Mouse (Mus musculus) right cerebral cortex, postnatal 14 days (tissue): ENCODE results near the gene 2610507B11Rik.
"Not testable (repeated sequence)": the region's sequence is repeated elsewhere in the genome, so short reads cannot be mapped to it uniquely, and the experiment has no call there.

Source experiments
- DNase-seq: peaks from one replicate; pipeline ENCODE4 v3.0.0; 2022

2610507B11Rik gene

DNA sequence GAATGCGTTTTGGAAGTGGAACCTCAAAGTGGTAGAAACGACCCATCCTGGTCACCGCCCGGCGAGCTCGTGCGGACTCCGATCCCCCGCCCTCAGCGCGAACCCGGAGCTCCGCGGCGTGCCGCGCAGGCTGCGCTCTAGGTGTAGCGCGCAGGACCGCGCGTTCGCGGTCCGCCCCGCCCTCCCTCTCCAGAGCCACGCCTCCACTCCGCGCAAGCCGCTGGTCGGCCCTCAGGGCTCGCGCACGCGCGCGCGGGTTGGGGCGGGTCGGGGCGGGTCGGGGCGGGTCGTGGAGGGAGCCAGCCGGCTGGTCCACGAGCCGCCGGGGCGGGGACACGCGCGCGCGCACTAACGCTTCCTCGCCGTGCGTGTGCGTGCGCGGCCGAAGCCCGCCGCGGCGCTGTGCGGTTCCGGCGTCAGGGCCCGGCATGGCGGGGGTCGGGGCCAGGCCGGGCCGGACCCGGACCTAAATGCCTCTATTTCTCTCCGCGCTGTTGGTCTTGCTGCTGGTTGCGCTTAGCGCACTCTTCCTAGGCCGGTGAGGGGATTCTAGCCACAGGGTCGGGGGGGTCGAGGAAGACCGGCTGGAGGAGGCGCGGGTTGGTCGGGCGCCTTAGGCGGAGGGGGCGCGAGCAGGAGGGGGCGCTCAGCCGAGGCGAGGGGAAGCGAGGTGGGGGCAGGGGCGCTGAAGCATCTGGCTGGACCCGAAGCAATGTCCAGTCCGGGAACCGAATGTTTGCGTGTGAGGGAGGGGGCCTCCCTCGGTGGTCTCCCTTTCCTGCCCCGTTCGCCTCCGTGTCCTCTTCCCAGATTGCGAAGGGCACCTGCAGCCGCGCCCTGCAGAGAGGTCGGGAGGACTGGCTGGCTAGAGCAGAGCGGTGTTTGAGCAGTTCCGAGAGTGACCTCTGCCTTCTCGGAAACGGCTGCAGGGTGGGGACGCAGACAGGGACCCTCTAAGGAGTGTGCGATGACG, at the start of gene 2610507B11Rik:
Gene 2610507B11Rik (plus strand): TSS at position 373 of the 973 bp plus-strand sequence.
- peak; percentile 93 for DNase-seq

DNA sequence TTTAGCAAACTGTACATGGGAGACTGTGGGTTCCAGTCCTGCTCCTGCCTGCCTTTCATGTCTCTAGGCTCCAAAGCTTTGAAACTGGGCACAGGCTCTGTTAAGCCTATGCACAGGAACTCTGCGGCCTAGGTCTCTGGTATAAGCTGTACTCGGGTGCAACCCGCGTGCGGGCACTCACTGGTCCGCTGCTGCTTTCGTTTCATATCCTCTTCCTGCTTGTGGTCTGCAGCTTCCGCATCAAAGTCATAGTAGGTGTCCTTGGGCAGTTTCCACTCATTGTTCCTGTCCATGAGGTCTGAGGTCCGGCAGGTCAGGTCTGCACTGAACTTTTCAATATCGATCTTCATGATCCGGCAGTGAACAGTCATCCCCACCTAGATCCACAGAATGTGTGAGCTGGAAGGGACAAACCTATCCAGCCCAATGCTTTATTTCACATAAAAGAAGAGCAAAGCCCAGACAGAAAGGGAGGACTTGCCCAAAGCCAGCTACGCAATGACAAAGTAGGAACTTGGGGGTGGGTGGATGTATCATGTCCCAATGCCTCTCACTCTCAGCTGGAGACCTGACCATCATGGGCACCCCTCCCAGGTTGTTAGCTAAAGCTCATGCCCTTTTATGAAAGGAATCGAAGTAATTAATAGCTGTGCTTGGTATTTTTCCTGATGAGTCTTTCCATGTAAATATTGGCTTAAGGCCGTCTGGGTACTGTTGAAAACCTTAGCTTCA, 48.3 kb upstream of the 2610507B11Rik start:
- DNase-seq, result no peak

DNA sequence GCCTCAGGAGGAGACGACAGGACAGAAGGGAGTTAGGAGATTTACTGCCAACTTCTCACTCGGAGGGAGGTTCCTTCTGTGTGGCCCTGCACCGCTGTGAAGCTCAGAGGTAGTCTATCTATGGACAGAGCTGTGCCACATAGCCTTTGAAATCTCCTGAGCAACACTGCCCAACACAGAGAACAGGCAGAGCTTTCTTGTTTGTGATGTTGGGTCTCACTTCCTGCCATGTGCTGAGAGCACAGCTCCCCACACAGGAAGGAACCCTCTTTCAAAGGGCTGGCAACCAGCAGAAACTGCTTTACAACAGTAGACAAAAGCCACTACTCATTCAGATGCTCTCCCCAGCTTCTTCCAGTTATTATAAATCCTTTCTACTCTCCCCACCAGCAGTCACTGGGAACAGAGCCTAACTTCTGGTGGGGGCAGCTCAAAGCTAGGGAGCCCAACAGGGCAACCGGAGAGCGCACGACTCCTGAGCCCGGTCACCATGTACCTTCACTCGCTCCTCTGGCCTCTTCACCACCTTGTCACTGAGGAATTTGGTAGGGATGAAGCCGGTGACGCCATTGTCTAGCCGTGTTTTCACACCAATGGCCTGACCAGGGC, 45.7 kb upstream of the 2610507B11Rik start:
- no peak for DNase-seq

DNA sequence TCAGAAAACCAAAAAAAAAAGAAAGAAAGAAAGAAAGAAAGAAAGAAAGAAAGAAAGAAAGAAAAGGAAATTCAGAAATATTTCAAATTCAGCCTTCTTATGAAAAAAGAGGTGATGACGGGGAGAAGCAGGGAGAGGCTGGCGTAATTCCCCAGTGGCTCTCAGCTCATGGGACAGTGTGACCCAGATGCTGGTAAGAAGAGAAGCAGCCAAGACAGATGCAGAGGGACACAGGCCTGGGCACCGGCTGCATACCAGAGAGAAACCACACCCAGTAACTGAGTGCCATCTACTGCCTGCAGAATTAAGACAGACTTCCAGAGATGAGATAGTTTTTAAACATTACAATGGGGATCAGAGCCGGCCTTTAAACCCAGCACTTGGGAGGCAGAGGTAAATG, 38.0 kb upstream of the 2610507B11Rik start:
- no peak for DNase-seq

DNA sequence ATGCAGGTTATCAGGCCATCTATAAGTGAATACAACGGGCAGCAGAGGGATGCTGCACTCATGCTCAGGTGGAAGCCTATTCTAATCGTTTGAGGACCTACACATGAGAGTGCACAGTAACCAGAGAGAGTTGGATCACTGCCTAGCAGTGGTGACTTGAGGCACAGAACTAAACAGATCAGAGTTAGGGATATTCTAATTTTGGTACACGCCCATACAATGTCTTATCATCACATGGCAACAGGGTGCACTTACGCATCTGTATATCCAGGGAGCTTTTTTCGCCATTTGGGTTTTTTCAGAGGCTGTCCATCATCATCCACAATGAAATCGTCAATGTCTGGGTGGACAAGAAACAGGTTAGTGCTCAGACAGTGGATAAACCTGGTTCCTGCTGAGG, 30.0 kb upstream of the 2610507B11Rik start:
- DNase-seq, result no peak

DNA sequence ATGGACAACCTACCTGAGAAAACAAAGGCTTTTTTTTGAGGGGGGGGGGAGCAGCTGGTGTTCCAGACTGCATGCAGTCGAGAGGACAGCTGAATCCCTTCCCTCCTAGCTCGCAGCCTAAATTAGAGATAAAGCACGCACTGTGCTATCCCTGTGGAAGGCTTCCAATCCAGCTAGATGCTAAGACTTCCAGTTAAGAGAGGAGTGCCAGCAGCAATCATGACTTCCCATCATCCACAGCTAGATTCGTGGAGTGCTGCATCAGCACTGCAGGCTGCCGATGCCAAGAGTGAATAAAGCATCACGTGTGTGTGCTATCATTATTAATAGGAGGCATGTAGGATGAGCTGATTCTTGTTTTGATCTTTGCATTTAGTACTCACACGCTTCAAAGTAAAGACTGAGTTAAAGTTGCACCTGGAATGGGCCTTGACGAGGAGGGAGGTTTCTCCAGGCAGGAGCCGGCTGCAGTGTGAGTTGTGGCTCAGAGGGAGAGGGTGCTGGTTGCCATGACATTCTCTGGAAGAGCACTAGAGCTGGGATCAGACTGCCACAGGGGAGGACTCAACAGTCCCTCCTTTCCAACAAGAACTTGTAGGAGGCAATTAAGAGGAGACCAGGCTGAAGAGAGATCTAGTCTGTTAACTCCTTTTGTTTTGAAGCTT, 21.2 kb upstream of the 2610507B11Rik start:
- DNase-seq, result peak; percentile 20

DNA sequence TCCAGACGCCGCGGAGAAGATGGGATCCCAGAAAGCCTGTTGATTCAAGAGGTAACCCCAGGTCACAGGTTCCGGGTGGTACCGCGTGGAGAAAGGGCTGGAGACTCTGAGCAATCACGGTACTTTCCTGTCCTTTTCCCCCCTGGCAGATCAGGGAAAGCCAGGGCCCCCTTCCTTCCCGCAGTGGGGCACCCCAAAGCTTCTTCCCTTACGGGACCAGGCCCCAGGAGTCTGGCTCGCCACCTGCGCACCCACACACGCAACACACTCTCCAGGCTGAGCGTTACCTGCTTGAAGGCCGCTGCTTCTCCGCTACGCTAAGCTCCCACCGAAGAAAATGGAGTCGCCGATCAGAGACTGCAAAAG, 16.3 kb upstream of the 2610507B11Rik start:
- DNase-seq, result no peak

DNA sequence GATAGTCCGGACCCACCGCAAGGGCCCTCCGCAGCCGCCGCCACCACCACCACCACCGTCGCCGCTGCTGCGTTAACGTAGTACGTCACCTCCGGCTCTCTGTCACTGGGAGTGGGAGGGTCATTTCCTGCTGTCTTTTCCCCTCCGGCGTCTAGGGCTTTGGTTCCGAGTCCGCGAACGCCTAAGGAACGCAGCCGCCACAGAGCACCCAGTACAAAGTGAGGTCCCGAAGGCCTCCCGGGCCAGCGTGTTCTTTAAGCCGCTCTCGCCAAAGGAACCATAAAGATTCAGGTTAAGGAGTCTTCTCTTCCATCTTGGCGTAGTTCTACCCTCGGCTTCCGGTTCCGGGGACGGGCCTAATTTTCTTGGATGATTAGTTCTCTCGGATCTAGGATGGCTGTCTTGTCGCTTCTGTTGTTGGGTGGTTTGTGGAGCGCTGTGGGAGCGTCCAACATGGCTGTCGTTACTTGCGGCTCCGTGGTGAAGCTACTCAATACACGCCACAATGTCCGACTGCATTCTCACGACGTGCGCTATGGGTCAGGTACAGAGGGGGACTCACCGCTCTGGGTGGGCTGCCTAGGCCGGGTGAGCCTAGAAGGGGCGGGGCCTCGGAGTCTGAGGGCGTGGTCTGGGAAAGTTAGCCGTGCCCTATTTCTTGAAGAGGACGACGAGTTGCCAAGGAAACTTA, 15.8 kb upstream of the 2610507B11Rik start, which contains the start of the genes Sdf2 and Supt6:
Gene Sdf2 (plus strand): TSS at position 120 of the 691 bp plus-strand sequence.
Gene Supt6 (minus strand): TSS at position 361 of the 691 bp plus-strand sequence.
- peak; percentile 83 for DNase-seq

DNA sequence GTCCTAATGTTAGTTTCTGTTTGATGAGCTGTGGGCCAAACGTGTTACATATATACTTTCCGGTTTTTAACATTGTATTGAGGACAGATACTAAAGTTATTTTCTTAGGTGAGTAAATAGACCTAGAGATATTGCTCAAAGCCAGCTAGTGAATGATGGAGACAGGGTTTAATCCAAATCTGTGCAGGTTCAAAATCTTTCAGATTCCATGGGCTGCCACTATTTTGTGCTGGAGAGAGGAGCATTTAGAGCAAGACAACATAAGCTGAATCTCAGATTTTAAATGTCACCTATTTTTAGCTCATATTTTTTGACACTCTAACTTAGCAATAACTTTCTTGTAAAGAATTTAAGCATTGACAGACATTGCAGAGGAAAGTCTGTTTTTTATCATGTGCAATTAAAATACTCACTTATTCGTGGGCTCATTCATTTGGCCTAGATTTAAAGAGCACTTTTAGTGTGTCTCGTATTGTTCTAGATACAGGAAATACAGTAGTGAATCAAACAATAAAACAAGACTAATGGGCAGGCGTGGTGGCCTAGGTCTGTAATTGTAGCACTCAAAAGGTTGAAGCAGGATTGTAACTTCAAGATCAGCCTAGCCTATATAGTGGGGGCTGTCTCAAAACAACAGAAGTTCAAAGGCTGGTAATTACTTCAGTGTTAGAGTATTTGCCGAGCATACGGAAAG, 15.1 kb upstream of the 2610507B11Rik start:
- DNase-seq, result no peak

DNA sequence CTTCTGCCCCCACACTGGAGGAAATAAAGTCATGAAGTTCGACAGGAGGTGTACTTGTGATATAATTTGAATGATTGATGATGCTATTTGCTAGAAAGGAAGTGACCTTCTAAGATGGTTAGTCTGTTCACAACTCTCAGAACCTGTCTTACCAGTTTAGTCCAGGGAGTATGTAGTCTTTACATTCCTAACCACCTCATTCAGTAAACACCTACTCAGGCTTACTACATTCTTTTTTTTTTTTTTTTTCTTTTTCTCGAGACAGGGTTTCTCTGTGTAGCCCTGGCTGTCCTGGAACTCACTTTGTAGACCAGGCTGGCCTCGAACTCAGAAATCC, 14.6 kb upstream of the 2610507B11Rik start:
- no peak for DNase-seq

DNA sequence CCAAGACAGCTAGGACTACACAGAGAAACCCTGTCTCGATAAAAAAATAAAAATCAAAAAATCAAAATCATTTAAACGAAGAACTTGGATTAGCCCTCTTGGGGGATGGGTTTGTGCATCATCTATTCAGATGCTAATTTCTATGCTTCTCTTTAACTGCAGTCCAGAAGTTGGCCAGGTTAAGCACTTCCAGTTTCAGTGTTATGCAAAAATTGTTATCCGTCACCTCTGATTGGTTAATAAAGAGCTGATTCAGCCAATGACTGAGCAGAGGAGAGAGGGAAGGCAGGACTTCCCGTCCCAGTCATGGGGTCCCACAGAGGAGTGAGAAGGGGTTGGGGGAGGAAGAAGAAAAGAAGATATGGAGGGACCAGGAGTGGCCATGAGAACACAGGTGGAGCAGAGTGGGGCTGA, 13.8 kb upstream of the 2610507B11Rik start:
- DNase-seq, result no peak

DNA sequence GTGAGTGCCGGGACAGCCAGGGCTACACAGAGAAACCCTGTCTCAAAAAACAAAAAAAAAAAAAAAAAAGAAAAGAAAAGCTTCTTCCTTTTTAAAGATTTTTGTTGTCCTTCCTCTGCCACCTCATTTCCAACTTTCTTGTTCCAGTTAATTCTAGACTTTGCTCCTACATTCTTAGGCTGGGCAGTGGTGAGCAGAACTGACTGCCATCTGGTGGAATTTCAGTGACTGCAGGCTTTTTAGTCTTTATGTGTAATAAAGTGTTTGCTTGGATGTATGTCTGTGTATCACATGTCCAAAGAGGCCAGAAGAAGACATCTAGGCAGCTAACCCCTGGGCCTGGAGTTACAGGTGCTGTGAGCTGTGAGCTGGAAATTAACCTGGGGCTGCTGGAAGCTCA, 4.9 kb upstream of the 2610507B11Rik start:
- no peak for DNase-seq

DNA sequence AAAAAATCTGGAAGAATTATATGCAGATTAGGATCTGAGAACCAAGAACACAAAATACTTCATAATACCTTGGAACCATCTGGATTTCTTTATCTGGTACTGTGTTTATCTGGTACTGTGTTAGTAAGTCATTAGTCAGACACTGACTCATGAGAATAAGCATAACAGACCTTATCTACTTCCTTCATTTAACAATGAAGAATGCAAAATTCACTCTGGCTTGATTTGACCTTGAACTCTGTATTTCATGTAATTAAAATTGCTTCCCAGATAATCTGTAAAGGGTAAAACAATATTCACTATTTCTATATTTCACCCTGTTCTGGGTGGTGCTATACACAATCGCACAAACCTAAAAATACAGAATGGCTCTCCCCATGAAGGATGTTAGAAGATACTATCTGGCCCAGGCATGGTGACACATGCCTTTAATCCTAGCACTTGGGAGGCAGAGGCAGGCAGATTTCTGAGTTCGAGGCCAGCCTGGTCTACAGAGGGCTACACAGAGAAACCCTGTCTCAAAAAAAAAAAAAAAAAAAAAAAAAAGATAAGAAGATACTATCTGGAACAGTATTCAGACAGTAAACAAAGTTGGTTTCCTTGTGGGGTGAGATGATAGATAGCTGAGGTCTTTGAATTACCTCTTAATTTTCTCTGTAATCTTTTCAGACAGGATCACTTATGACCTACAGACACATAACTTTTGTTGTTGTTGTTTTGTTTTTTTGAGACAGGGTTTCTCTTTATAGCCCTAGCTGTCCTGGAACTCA, 878 bp upstream of the 2610507B11Rik start:
- DNase-seq, result no peak

DNA sequence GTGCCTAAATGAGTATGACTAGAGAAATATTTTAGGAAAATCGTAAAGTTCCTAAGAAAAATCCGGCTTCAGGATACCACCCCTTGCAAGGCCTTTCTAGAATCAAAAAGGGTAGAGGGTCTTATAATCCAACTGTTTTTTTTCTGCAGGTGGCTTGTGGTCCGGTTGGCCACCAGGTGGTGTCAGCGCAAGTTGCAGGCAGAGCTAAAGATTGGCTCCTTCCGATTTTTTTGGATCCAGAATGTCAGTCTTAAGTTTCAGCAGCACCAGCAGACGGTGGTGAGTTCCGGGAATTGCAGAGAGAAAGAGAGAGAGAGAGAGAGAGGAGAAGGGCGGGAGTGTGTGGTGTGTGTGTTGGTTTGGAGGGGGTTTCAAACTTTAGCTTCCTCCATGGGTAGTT, 998 bp downstream of the 2610507B11Rik start:
- peak; percentile 54 for DNase-seq

DNA sequence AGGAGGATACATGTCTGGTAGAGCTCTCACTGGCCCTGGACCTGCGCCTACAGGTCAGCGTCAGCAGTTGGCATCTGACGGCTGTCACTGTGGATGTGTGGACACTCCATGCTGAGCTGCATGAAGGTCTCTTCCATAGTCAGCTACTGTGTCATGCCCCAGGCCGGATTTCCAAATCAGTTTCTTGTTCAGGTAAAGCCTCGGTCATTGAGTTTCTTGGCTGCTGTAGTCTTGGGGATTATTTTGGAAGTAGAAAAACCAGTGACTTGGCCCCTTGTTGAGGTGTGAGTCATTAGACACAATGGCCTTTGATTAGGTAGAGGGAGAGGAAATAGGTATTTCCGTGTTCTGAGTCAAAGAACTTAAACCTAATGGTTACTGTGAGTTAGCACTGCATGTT, 4.0 kb downstream of the 2610507B11Rik start:
- no peak for DNase-seq

DNA sequence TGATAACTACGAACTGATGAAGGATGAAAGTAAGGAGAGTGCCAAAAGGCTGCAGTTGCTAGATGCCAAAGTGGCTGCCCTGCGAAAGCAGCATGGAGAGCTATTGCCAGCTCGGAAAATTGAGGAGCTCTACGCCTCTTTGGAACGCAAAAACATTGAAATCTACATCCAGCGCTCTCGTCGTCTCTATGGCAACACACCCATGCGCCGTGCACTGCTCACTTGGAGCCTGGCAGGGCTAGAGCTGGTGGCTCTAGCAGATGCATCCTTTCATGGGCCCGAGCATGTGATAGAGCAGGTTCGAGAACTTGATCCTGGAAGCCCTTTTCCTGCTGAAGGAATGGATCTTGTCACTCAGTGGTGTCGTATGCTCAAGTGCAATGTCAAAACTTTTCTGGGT, 10.4 kb downstream of the 2610507B11Rik start:
- DNase-seq, result peak; percentile 54

DNA sequence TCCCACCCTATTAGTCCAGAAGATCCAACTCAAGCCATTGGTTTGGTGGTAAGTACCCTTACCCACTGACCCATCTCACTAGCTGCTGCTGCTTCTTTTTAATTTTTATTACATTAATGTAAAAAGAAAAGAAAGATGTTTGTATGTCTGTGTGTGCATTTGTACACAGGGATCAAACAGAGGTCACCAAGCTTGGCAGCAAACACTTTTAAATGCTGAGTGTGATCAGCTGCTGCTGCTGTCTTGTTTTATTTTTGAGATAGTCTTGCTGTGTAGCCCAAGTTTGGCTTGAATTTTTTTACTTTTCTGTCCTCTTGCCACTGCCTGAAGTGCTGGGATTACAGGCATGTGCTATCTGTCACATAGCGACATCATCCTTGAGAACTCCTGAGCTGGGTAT, 14.0 kb downstream of the 2610507B11Rik start:
- DNase-seq, result no peak

DNA sequence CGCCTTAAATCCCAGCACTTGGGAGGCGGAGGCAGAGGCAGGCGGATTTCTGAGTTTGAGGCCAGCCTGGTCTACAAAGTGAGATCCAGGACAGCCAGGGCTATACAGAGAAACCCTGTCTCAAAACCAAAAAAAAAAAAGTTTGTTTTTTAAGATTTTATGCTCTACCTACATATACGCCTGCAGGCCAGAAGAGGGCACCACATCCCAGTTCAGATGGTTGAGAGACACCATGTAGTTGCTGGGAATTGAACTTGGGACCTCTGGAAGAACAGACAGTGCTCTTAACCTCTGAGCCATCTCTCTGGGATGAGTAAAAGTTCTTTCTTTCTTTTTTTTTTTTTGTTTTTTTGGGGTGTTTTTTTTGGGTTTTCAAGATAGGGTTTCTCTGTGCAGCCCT, 14.6 kb downstream of the 2610507B11Rik start:
- not testable (repeated sequence) for DNase-seq

DNA sequence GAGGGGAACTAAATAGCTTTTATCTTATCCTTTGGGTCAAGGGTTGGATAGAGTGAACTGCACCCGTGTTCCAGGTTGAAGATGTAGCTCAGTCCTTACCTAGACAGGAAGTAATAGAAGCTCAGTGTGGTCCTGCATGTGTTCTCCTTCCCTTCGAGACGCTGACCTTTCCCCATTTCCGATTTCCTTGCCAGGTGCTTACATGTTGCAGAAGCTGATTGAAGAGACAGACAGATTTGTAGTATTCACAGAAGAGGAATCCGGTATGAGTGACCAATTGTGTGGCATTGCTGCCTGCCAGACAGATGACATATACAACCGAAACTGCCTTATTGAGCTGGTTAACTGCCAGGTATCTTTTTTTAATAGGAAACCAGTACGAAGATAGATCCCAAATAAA, 17.3 kb downstream of the 2610507B11Rik start:
- no peak for DNase-seq

DNA sequence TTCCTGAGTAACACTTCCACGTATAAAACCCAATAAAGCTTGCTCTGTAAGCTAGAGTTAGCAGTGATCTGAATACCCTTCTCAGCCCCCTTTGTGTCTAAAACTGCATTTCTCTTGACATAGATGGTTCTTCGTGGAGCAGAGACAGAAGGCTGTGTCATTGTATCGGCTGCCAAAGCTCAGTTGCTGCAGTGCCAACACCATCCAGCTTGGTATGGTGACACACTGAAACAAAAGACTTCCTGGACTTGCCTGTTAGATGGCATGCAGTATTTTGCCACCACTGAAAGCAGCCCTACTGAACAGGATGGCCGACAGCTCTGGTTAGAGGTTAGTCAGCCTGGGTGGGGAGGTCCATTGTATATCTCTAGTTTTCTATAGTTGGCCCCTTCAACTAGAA, 18.0 kb downstream of the 2610507B11Rik start:
- no peak for DNase-seq
